Mouse (Mus musculus): Measurements from ENCODE around the gene Mcrip2. TPM values are rescaled to one million over a fixed set of nuclear protein-coding genes. Genes with fewer than 3 reads are reported as not detected.
A peak's percentile ranks its signal among the peaks of the same experiment; 100 is the strongest.

Mcrip2 gene
- total RNA-seq, 2 experiments from 2014 or later: 85.3 to 117 TPM

- intact Hi-C loops (cut with DNase I): no loop called here
- H3K27ac ChIP-seq: no peak overlapping the region
- TF ChIP-seq CTCF (IDR thresholded peaks at IDR 0.05): no peak
- no peak for DNase-seq
- H3K4me3 ChIP-seq: no peak overlapping the region
Measured at GRCm38 (mm10) chr17:25827546-25828222, 40.9 kb downstream of the Mcrip2 start.

DNA sequence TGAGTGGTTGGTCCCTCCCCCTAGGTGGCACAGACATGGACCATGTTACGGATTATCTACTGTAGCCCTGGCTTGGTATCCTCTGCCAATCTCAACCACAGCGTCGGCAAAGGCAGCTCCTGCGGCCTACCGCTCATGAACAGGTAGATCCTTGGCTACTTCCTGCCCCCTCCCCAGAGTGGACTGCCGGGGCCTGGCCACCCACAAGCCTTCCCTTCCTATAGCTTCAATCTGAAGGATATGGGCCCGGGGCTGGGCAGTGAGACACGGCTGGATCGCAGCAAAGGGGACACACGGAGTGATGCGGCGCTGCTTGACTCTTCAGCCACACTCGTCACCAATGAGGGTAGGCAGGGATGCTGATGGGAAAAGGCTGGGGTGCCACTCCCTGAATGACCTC is 41.6 kb downstream of the Mcrip2 start:
- H3K4me3 ChIP-seq: no peak overlapping the region
- no peak for TF ChIP-seq CTCF (IDR thresholded peaks at IDR 0.05)
- intact Hi-C loops (cut with DNase I): no loop called here

GRCm38 (mm10) chr17:25825984-25826570 is 42.5 kb downstream of the Mcrip2 start:
- intact Hi-C loops (cut with DNase I): no loop called here
- no peak for TF ChIP-seq CTCF (IDR thresholded peaks at IDR 0.05)
- no peak overlapping the region for H3K4me3 ChIP-seq
- no peak overlapping the region for H3K27ac ChIP-seq
- DNase-seq: no peak

More for the DNA sequence above, 41.6 kb downstream of the Mcrip2 start:
- no peak overlapping the region for H3K27ac ChIP-seq
- DNase-seq: no peak

DNA sequence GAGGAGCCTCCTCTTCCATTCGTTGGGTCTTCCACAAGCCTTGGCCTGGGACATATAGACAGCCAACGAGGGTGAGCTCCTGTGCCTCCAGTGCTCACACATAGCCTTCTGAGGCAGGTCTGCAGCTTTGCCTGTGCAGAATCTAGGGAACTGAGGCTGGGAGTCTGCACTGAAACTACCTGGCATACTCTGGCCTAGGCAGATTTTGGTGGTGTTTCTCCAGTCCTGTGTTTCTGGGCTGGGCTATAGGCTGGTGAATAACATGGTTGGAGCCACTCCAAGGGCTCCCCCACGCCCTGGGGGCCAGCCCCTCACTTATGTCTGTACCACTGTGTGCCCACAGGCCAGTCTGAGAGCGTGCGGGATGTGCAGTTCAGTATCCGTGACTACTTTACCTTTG is 43.3 kb downstream of the Mcrip2 start:
- H3K4me3 ChIP-seq: no peak overlapping the region
- intact Hi-C loops (cut with DNase I): no loop called here
- DNase-seq: no peak
- no peak overlapping the region for H3K27ac ChIP-seq
- TF ChIP-seq CTCF (IDR thresholded peaks at IDR 0.05): no peak

GRCm38 (mm10) chr17:25824362-25825142 is 44.0 kb downstream of the Mcrip2 start:
- intact Hi-C loops (cut with DNase I): no loop called here
- peak overlapping the region; percentile 85 for H3K4me3 ChIP-seq
- no peak overlapping the region for H3K27ac ChIP-seq
- no peak for DNase-seq
- TF ChIP-seq CTCF (IDR thresholded peaks at IDR 0.05): no peak

- TF ChIP-seq CTCF (IDR thresholded peaks at IDR 0.05): no peak
- DNase-seq: peak; percentile 76
- Histone ChIP-seq H3K27ac (peak within 1 kb of the TSS; percentile 81), H3K4me3 (peak within 1 kb of the TSS; percentile 85)
- intact Hi-C loops (cut with DNase I): no loop called here
Measured at GRCm38 (mm10) chr17:25823452-25823851, 45.1 kb downstream of the Mcrip2 start, which contains the start of gene Wdr24. Gene Wdr24 (plus strand): TSS chr17:25823627.

GRCm38 (mm10) chr17:25818851-25819780 is 49.4 kb downstream of the Mcrip2 start:
- no peak for DNase-seq
- Histone ChIP-seq H3K27ac (no peak overlapping the region), H3K4me3 (peak overlapping the region; percentile 23; the same call in 1 of the 2 replicates)
- intact Hi-C loops (cut with DNase I): no loop called here
- TF ChIP-seq CTCF (IDR thresholded peaks at IDR 0.05): no peak

- DNase-seq: no peak
- no peak overlapping the region for H3K27ac ChIP-seq
- intact Hi-C loops (cut with DNase I): no loop called here
- no peak overlapping the region for H3K4me3 ChIP-seq
- TF ChIP-seq CTCF (IDR thresholded peaks at IDR 0.05): no peak
Measured at GRCm38 (mm10) chr17:25817662-25818061, 50.9 kb downstream of the Mcrip2 start.

Small RNAs within 50 kb of the gene (microRNA-seq; reads per million reads assigned to microRNA genes)
- gene Mir3082: not detected

Other genes starting within 250 kb of the Mcrip2 start
- gene Gng13, start 151.6 kb downstream of the Mcrip2 start, total RNA-seq (2021): not detected
- gene Chtf18, start 141.3 kb downstream of the Mcrip2 start, total RNA-seq (2021): under 1 TPM; 0.77 to 0.86 TPM
- 1 to 10 TPM; 3.9 to 4.0 TPM for gene Rpusd1, start 141.1 kb downstream of the Mcrip2 start, total RNA-seq (2021)
- gene Mslnl, start 132.7 kb downstream of the Mcrip2 start, total RNA-seq (2021): not detected
- gene Msln, start 114.4 kb downstream of the Mcrip2 start, total RNA-seq (2021): under 1 TPM in 1 of 2 experiments, not detected in 1; 0.33 TPM
- gene Narfl, start 95.0 kb downstream of the Mcrip2 start, total RNA-seq (2021): 10 to 100 TPM; 28.6 to 38.7 TPM
- 1 to 10 TPM; 9.0 to 9.1 TPM for gene Haghl, start 83.1 kb downstream of the Mcrip2 start, total RNA-seq (2021)
- gene Ccdc78, start 82.2 kb downstream of the Mcrip2 start, total RNA-seq (2021): not detected
- 10 to 100 TPM; 35.9 to 43.7 TPM for gene Fam173a, start 75.9 kb downstream of the Mcrip2 start, total RNA-seq (2021)
- gene AC134908.4, start 73.1 kb downstream of the Mcrip2 start, total RNA-seq (2021): not detected
- 10 to 100 TPM; 40.4 to 41.0 TPM for gene Metrn, start 71.6 kb downstream of the Mcrip2 start, total RNA-seq (2021)
- gene Fbxl16, start 59.7 kb downstream of the Mcrip2 start, total RNA-seq (2021): 1 to 10 TPM; 1.4 to 2.2 TPM
- gene Wdr24, start 45.1 kb downstream of the Mcrip2 start, total RNA-seq (2021): 10 to 100 TPM in 1 of 2 experiments, 1 to 10 TPM in 1; 8.7 to 10.0 TPM
- 10 to 100 TPM; 11.5 to 13.0 TPM for gene Jmjd8, start 39.9 kb downstream of the Mcrip2 start, total RNA-seq (2021)
- gene Stub1, start 35.4 kb downstream of the Mcrip2 start, total RNA-seq (2021): 10 to 100 TPM; 85.8 to 93.8 TPM
- 10 to 100 TPM; 17.2 to 20.2 TPM for gene Rhbdl1, start 31.5 kb downstream of the Mcrip2 start, total RNA-seq (2021)
- 10 to 100 TPM; 13.0 to 15.9 TPM for gene Gm20683, start 27.0 kb downstream of the Mcrip2 start, total RNA-seq (2021)
- gene Rhot2, start 23.9 kb downstream of the Mcrip2 start, total RNA-seq (2021): 10 to 100 TPM; 58.1 to 89.3 TPM
- gene Wdr90, start 7.3 kb downstream of the Mcrip2 start, total RNA-seq (2021): 1 to 10 TPM in 1 of 2 experiments, under 1 TPM in 1; 0.66 to 1.0 TPM
- gene Mettl26, start 6.3 kb upstream of the Mcrip2 start, total RNA-seq (2021): 10 to 100 TPM; 27.7 to 33.7 TPM
- gene Wfikkn1, start 12.1 kb upstream of the Mcrip2 start, total RNA-seq (2021): under 1 TPM; 0.26 to 0.75 TPM
- 1 to 10 TPM; 8.1 to 9.5 TPM for gene Rab40c, start 51.0 kb upstream of the Mcrip2 start, total RNA-seq (2021)
- 10 to 100 TPM; 21.0 to 28.6 TPM for gene Pigq, start 76.2 kb upstream of the Mcrip2 start, total RNA-seq (2021)
- gene Nhlrc4, start 76.2 kb upstream of the Mcrip2 start, total RNA-seq (2021): not detected
- gene A930017K11Rik, start 83.8 kb upstream of the Mcrip2 start, total RNA-seq (2021): not detected
- gene Capn15, start 117.0 kb upstream of the Mcrip2 start, total RNA-seq (2021): 1 to 10 TPM; 6.0 to 9.4 TPM
- gene Rab11fip3, start 200.8 kb upstream of the Mcrip2 start, total RNA-seq (2021): 10 to 100 TPM; 76.3 to 92.0 TPM
- 1 to 10 TPM; 2.1 to 3.0 TPM for gene Decr2, start 221.6 kb upstream of the Mcrip2 start, total RNA-seq (2021)
- 1 to 10 TPM; 1.6 to 2.5 TPM for gene Nme4, start 226.8 kb upstream of the Mcrip2 start, total RNA-seq (2021)
- gene Tmem8, start 244.5 kb upstream of the Mcrip2 start, total RNA-seq (2021): under 1 TPM; 0.67 to 0.92 TPM

All from gastrocnemius, adult 2 months (tissue).